Mouse (Mus musculus): ENCODE data around the gene Gosr1.

GRCm38 (mm10) chr11:76806026-76806425 lies 42.6 kb upstream of the Gosr1 start:
- TF ChIP-seq EP300 (optimal IDR thresholded peaks at IDR 0.05), result no peak
- no peak for TF ChIP-seq CTCF (IDR thresholded peaks at IDR 0.05; ENCODE audit: low read depth)

All from stomach, postnatal 0 days (tissue).